Mouse (Mus musculus) kidney, postnatal 25 days (tissue): ENCODE measurements around the gene Katnb1.
A peak's percentile ranks its signal among the peaks of the same experiment; 100 is the strongest.

ENCODE experiments used
- DNase-seq, 2 experiments: peaks; one replicate each; pipeline ENCODE4 v3.0.0; 2021; ENCODE audit warnings: mixed read lengths in 2 of 2

Gene Katnb1

DNA sequence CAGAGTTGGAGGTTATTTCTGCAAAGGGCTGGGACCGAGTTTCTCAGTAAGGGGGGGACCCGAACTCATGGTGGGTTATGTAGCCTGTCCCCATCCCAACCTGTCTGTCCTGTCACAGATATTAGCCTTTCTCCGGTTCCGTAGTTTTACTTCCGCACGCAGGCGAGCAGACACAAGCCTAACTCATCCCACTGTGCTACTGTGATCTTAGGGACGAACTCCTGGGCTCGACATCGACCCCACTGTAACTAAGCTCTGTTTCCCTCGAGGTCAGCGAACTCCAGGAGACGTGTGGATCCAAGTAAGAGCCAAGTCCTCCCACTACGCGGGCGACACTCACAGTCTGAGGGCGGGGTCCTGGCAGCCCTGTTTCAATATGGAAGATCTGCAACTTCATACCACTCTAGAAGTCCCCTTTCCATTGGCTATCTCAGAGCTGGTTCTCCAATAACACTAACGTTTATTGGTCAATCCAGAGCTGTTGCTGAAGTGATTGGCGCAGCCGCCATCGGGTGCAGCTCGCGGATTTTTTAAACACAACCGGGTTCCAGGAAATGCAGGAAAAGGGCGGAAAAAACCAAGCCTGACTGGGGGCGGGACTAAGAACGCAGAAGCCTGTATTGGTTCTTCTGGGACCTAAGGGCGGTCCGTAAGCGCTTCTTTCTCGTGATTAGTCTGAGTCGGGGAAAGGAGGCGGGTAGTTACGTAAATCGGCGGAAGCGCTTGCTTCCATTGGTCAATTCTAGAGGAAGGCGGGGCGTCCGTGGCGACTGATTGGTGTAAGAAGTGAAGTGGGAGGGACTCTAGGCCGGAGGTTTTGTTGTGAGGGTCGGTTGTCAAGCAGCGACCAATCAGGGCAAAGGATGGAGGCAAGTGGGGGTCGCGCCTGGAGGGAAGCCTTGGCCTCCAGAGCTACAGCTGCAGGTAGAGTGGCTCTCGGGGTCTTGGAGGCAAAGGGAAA, at the start of gene Katnb1:
Gene Katnb1 (plus strand): TSS at position 806 of the 961 bp plus-strand sequence.
- DNase-seq = peak; percentile 99

GRCm38 (mm10) chr8:95037106-95037925, 43.7 kb upstream of the Katnb1 start:
- peak; percentile 24 to 67 for DNase-seq

GRCm38 (mm10) chr8:95041883-95042784, 38.9 kb upstream of the Katnb1 start:
- peak; percentile 29 to 43 for DNase-seq

DNA sequence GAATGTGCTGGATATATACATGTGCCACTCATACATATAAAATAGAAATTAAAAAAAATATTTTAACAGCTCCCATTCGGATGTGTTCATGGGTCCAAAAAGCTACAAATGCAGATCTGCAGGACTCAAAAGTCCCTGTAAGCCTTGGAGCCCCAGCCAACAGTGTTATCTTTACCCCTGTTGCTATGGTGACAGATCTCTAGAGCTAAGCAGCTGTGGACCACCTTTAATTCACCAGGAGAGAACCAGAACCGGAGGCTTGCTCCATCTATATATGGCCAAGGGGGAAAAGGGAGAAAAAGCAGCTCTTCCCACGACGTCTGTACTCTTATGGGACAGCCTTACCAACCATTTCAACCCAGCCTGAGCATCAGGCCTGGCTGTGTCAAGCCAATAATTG, 36.2 kb upstream of the Katnb1 start:
- DNase-seq = no peak

DNA sequence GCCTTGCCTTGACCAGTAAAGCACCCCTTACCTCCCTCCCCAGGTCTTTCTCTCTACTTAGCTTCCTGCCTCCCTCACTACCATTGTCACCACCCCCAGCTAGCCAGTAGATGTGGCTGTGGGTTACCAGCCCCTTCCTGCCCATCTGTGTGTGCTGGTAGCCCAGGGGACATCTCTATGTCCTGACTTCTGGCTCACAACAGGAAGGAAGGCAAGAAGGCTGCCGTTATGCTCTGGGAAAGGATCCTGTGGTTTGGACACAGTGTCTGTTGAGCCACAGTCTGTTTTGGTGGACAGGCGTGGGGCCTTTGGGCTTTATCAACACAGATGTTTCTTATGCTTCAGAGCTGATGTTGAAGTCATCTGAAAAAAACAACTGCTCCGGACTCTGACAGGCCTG, 34.0 kb upstream of the Katnb1 start:
- no peak for DNase-seq

- DNase-seq = no peak
These were observed 32.9 kb upstream of the Katnb1 start for GRCm38 (mm10) chr8:95047884-95048680.

GRCm38 (mm10) chr8:95049636-95050035, 31.4 kb upstream of the Katnb1 start:
- DNase-seq = no peak

GRCm38 (mm10) chr8:95054438-95054837, 26.5 kb upstream of the Katnb1 start:
- DNase-seq = no peak

DNA sequence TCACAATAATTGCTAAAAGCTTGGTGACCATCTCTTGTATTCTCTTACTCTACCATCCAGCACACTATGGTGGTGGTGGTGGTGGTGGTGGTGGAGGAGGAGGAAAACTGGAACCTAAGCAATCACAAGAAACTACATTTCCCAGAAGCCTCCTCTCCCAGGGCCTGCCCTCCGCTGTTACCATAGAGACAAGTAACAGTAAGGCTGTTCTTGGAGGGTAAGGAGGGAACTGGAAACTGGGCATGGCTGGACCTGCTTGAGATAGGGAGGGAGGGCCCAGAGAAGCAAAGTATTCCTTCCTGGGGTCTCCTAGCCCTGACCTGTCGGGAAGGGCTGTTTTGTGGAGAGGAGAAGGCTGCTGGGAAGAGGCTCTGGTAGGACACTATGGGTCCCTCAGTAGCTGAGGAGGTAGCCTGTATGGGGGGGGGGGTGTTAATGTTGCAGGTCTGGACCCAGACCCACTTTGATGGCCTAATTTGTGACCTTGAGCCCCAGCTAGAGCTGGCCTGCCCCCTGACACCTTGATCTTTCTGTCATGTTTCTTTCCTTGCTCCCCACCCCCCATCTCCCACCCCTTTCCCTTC, 26.0 kb upstream of the Katnb1 start, which contains the start of gene Drc7:
Gene Drc7 (plus strand): TSS at position 177 of the 584 bp plus-strand sequence.
- no peak for DNase-seq

- no peak for DNase-seq
These were observed 24.6 kb upstream of the Katnb1 start for GRCm38 (mm10) chr8:95056414-95056813.

- no peak for DNase-seq
These were observed 22.3 kb upstream of the Katnb1 start for GRCm38 (mm10) chr8:95058661-95059060.

DNA sequence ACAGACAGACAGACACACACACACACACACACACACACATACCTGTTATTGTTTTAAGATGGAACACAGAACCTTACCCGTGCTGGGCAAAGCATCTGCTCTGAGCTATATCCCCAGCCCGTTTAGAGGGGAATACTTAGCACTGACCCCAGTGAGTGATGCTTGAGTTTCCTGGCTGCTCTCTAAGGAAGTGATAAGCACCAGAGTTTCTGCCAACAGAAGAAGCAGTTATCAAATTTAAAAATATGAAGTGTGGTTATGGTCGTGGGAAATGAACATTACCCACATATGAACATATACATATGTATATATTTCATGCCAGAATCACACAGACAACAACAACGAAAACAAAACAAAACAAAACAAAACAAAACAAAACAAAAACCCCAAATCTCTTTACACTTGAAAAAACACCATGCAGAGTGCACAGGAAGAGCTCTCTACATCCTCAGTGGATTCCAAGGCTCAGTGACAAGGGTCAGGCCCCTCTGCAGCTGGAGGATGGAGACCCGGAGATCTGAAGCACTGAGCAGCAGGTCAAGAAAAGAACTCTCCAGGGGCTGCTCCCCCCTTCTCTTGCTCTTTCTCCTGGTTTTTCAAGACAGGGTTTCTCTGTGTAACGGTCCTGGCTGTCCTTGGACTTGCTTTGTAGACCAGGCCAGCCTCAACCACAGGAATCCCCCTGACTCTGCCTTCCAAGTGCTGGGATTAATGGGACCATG, 21.0 kb upstream of the Katnb1 start:
- DNase-seq = no peak

- no peak for DNase-seq
These were observed 16.5 kb upstream of the Katnb1 start for GRCm38 (mm10) chr8:95064531-95064930.

GRCm38 (mm10) chr8:95067582-95067981, 13.4 kb upstream of the Katnb1 start:
- peak; percentile 79 to 89 for DNase-seq

GRCm38 (mm10) chr8:95075504-95075903, 5.5 kb upstream of the Katnb1 start:
- DNase-seq = no peak

- no peak for DNase-seq
These were observed 4.8 kb upstream of the Katnb1 start for GRCm38 (mm10) chr8:95076151-95076550.

- DNase-seq = no peak
These were observed 2.9 kb upstream of the Katnb1 start for GRCm38 (mm10) chr8:95078055-95078454.

- DNase-seq = no peak
These were observed 1.7 kb upstream of the Katnb1 start for GRCm38 (mm10) chr8:95079305-95079704.

DNA sequence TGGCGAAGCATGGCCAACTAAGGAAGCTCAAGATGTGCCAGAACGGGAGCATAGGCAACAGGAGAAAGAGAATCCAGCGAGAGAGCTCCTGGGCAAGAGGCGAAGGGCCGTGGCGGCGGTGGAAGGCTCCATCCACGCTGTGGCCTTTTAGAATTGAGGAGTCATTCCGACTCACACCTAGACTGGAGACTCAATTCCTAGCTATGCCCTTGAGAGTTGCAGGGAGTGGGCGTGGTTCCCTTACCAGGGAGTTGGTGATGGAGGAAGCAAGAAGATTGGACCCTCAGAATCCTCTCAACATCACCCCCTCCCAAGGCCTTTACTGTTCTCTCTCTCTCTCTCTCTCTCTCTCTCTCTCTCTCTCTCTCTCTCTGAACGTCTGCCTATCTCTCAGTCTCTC, 664 bp downstream of the Katnb1 start:
- DNase-seq = no peak

GRCm38 (mm10) chr8:95084261-95084660, 3.3 kb downstream of the Katnb1 start:
- no peak for DNase-seq
